Mouse (Mus musculus): ENCODE data around the gene Naa20.

DNA sequence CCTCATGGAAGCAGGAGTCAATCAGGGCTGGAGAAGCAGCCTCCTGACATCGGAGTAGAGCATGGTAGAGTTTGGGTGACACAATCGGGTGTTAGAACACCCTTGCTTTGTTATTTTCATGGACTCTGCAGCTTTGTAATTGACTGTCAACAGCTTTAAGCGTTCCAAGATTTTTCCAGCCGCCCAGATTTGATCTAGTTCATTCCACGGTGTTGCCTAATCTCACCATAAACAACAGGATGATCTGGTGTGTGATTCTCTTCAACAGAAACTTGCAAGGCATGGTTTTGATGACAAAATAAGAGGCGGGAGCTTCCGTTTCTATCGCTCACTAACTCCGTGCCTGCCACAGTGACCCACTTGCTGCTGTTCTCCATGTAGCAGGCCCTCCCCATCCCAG is 46.1 kb upstream of the Naa20 start:
- no peak for TF ChIP-seq CTCF (IDR thresholded peaks at IDR 0.05; ENCODE audit: control insufficient read depth, insufficient read depth, insufficient replicate concordance, low read depth, low read length)
- no peak for TF ChIP-seq POLR2A (IDR thresholded peaks at IDR 0.05; ENCODE audit: control insufficient read depth, low read depth, low read length)
